Mouse (Mus musculus) heart, adult 2 months (tissue): Measurements from ENCODE around the gene Rhbdf2.

Source experiments
- CTCF ChIP-seq: fragments of 200-600 bp; IDR thresholded peaks from 2 replicates; pipeline ENCODE4 v1.8.1; 2022; ENCODE audit warnings: antibody characterized with exemption, mild to moderate bottlenecking, moderate library complexity
- EP300 ChIP-seq: fragments of 200-500 bp; IDR thresholded peaks from 2 replicates; pipeline ENCODE4 v1.6.1; 2011; ENCODE audit warnings: low read depth, low read length, control low read depth; ENCODE audit not compliant: insufficient read depth
- POLR2A ChIP-seq: fragments of 200-500 bp; IDR thresholded peaks from 2 replicates; pipeline ENCODE4 v1.6.1; 2011; ENCODE audit warnings: mild to moderate bottlenecking, low read depth, low read length, control low read depth; ENCODE audit not compliant: insufficient read depth

- TF ChIP-seq CTCF (peak; percentile 97; the same call in 1 of the 2 replicates), POLR2A (no peak), EP300 (peak; percentile 96)
Observed at GRCm38 (mm10) chr11:116628712-116629111, 1.9 kb upstream of the Rhbdf2 start.
